Mouse (Mus musculus) thymus, adult 18-20 months (tissue): ENCODE data around the gene Ski.

Source experiments
- DNase-seq, 2 experiments: peaks; one replicate each; pipeline ENCODE4 v3.0.0; 2022; ENCODE audit warnings: mixed read lengths in 2 of 2

Gene Ski

DNA sequence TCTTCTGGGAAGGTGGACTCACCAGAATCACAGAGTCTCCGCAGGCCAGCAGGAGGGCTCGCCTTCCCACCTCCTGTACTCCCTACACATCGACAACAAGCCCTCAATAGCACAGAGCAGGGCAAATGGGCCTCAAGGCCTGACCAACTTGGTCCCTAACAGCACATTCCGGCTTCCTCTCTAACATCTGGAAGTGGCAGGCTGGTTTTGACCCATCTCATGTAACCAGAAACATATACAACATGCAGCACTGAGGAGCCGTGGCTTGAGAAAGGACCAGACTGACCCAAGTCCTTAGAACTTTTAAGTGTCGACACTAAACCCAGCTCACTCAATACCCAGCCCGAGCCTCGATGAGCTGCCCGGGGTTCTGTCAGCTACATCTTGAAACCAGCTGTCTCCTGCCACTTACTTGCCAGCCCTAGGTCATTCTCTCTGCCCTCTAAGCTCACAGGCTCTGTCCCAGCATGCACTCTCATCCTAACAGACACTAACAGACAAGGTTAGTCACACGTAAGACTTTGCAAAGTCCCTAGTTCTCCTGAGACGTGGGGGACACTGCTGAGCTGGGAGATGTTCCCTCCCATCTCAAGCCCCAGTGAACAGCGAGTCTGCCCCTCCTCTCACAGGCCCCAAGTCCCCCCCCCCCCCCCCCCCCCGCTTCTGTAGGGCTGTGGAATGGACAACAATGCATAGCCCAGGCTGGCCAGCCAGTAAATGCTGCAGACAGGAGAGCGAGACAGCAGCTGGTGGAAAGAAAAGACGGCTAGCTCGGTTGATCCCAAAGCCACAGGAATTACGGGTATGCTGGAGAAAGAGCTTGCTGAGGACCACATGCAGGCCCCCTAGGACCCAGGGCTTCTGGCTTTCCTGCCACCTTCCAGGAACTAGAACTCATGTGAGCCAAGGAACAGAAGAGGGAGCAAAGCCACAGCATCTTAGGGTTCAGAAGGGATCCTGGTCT, 48.3 kb downstream of the Ski start:
- DNase-seq: no peak

GRCm38 (mm10) chr4:155172909-155173821, 49.2 kb downstream of the Ski start:
- no peak for DNase-seq

- DNase-seq: no peak
Measured at GRCm38 (mm10) chr4:155171961-155172533, 50.3 kb downstream of the Ski start.

- no peak for DNase-seq
Measured at GRCm38 (mm10) chr4:155170614-155171212, 51.7 kb downstream of the Ski start.

DNA sequence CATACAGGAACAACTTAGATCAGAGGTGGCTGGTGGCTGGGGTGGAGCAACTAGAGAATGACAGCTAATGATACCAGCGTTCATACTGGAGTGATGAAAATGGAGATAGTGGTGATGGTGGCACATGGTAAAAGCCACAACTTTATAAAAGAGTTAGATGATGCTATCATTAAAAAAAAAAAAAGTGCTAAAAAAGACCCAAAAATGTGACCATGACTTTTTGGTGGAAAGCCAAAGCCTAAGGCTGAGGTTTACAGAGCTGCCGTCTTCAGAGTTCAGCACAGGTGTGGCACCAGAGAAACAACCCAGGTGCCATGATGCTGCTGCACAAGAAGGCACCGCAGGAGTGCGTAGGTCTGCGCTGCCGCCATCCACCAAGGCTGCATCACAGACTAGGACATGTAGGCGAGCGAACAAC, 53.5 kb downstream of the Ski start:
- no peak for DNase-seq

DNA sequence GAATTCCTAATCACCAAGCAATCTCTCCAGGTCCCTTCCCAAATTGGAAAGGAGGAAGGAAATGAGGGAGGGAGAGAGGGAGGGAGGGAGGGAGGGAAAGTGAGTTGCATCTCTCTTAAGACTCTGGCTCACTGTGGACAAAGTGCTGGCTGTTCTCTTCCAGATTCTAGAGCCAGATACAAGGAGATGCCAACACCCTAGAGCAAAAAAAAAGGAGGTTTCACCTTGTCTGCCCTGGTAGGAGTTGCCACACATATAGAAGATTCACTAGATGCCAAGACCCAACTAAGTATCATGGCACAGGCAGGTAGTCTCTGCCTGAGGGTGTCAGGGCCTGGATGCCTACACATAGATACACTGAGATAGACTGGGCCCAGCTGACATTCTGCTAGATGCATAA, 56.5 kb downstream of the Ski start:
- no peak for DNase-seq

- no peak for DNase-seq
Measured at GRCm38 (mm10) chr4:155164550-155164949, 57.8 kb downstream of the Ski start.

GRCm38 (mm10) chr4:155163685-155164084, 58.7 kb downstream of the Ski start:
- no peak for DNase-seq

GRCm38 (mm10) chr4:155163320-155163651, 59.1 kb downstream of the Ski start:
- no peak for DNase-seq

- peak; percentile 77 to 90 for DNase-seq
Measured at GRCm38 (mm10) chr4:155162433-155163319, 59.7 kb downstream of the Ski start.

- DNase-seq: no peak
Measured at GRCm38 (mm10) chr4:155158543-155158917, 63.9 kb downstream of the Ski start.

GRCm38 (mm10) chr4:155157871-155158542, 64.4 kb downstream of the Ski start:
- no peak for DNase-seq

DNA sequence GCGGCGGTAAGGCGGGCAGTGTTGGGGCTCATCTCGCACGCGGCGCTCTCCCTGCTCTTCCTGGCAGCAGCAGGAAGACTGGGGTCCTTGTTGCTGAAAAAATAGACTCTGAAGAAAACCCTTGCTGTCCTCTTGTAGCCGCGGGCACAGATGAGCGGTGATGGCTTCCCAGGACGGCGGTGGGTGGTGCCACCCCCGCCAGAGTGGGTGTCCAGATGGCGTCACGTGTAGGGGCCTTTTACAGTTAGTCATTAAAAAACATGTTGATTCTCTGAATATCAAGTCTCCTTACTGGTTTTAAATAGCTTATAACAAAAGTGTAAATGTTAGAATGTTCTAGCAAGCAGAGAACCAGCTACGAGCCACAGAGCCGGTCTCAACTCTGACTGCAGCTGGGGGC, 65.7 kb downstream of the Ski start:
- no peak for DNase-seq

GRCm38 (mm10) chr4:155154986-155155385, 67.4 kb downstream of the Ski start:
- no peak for DNase-seq

GRCm38 (mm10) chr4:155153389-155154072, 68.9 kb downstream of the Ski start:
- DNase-seq: no peak

- DNase-seq: no peak
Measured at GRCm38 (mm10) chr4:155152476-155152875, 69.9 kb downstream of the Ski start.

DNA sequence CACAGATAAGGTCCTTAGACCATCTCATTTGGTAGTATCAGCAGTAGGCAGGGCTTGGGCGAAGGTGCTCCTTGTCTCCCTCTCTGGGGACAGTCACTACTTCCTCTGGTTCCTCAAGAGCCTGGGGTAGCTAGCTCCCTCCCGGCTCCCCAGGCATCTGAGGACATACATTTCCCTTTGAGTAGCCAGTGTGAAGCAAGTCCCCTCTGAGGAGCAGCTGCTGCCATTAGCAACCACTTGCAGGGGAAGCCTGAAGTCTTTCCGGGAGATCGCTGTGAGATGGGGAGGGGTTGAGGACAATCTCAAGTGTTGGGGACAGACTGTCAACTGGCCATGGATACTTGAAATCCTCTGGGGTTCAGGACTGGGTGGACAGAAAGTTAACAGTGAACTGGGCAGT, 70.5 kb downstream of the Ski start:
- DNase-seq: no peak

DNA sequence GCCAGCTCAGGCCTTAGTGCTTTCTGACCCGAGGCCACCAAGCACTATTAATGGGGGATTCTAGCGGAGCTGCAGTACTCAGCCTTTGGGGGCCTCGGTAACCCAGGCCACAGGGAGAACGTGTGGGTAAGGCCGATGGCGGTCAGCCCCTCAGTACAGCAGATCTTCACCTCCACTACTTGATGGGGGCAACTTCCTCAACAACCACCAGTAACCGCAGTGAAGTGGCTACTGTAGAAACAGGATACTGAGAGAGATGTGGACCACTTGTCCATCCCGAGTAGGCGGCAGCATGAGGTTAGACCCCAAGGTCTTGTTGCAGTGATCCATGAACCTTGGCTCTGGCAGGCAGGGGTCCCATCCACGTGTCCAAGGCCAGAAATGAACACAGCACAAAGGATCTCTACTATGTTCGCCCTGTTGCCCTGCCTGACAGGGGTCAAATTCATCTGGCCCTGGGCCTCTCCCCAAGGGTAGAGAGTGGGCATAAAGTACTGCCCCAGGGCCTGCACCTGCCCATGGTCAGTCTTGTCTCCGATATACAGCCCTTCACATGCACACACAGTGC, 71.1 kb downstream of the Ski start:
- DNase-seq: no peak

DNA sequence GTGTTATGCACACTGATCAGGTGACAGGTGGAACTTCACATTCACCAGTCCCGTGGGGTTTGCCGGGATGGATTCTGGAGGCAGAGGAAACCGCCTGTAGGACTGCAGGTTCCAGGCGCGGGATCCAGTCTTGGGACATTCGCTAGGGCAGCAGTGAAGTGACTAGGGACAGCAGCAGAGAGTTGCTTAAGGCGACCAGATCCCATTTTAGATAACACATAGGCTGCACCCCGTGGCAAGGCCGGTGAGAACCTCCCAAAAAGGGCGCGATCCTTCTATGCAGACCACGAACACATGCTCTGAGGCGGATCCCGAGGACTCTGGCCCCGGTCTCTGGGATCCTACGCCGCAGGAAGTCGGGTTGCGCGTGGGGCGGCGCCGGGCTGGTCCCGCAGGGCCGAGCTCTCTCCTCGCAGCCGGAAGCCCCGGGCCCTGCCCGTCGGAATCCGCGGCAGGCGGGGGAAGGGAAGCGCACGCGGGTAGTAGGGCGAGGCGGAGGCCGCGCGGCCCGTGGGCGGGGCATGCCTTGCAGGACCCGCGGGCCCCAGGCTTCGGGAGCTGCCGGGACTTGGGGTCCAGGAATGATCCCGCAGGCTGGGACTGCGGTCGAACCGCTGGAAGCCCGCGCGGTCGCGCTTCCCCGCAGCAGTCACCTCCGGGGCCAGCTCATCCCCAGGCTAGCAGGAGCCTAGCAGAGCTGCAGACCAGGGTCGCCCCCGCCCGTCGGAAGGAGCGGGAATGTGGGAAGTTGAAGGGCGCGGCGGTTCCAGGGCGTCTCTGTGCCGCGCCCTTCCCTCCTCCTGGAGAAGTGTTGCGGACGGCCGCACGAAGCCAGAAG, 71.9 kb downstream of the Ski start:
- DNase-seq: peak; percentile 81 to 84
